Mouse (Mus musculus) midbrain, postnatal 0 days (tissue): ENCODE measurements at regions not wholly inside any gene's neighbourhood (a gene's known extent, or its start where the extent isn't known, plus 50 kb on each side); places are given as distances from the start of the nearest gene placed in this dataset.

Source experiments
- ATAC-seq: fragments of 200-750 bp; cut with Nextera tagmentation; 2 replicates; pipeline ENCODE4 v1.8.0; 2017; ENCODE audit warnings: moderate number of reproducible peaks, mild to moderate bottlenecking, moderate TSS enrichment, moderate library complexity; ENCODE audit not compliant: low FRiP score
- DNase-seq: peaks from one replicate; pipeline ENCODE4 v3.0.0-alpha.2; 2015; ENCODE audit warnings: low spot score
- H3K27ac ChIP-seq: fragments of 300-500 bp; sonication (generic); 2 replicates; pipeline ENCODE4 v1.5.1; 2014; ENCODE audit warnings: low read depth, mild to moderate bottlenecking, low read length, mixed read lengths
- H3K27me3 ChIP-seq: fragments of 300-500 bp; sonication (generic); 2 replicates; pipeline ENCODE4 v1.6.1; 2014; ENCODE audit warnings: low read length, control low read depth, mixed read lengths; ENCODE audit not compliant: insufficient read depth
- H3K36me3 ChIP-seq: fragments of 300-500 bp; sonication (generic); 2 replicates; pipeline ENCODE4 v1.6.1; 2014; ENCODE audit warnings: low read length, control low read depth, mixed read lengths; ENCODE audit not compliant: insufficient read depth
- H3K4me1 ChIP-seq: fragments of 300-500 bp; sonication (generic); 2 replicates; pipeline ENCODE4 v1.6.1; 2014; ENCODE audit warnings: mild to moderate bottlenecking, control low read depth, antibody characterized with exemption, low read length, mixed read lengths; ENCODE audit not compliant: insufficient read depth
- H3K4me2 ChIP-seq: fragments of 300-500 bp; sonication (generic); 2 replicates; pipeline ENCODE4 v1.6.1; 2014; ENCODE audit warnings: low read depth, mild to moderate bottlenecking, low read length, mixed read lengths; ENCODE audit not compliant: poor library complexity, severe bottlenecking
- H3K4me3 ChIP-seq: fragments of 300-500 bp; sonication (generic); 2 replicates; pipeline ENCODE4 v1.5.1; 2014; ENCODE audit warnings: low read depth, mild to moderate bottlenecking, low read length, moderate library complexity
- H3K9ac ChIP-seq: fragments of 300-500 bp; sonication (generic); replicated peaks from 2 replicates; pipeline ENCODE4 v1.6.1; 2014; ENCODE audit warnings: mild to moderate bottlenecking, low read length, moderate library complexity, mixed read lengths; ENCODE audit not compliant: poor library complexity, severe bottlenecking
- H3K9me3 ChIP-seq: fragments of 300-500 bp; sonication (generic); 2 replicates; pipeline ENCODE4 v1.6.1; 2016; ENCODE audit warnings: low read length, control low read depth
- CTCF ChIP-seq: IDR thresholded peaks from 2 replicates; pipeline ENCODE4 v1.5.1; 2016; ENCODE audit warnings: antibody characterized with exemption, mild to moderate bottlenecking
- WGBS: fragments of 180-500 bp; shearing (Covaris S2); extraction: QIAGEN DNeasy Blood & Tissue Kit; methylation state at CpG from one replicate; pipeline ENCODE4 v1.1.7; 2014; 5-methylcytosine and 5-hydroxymethylcytosine counted together

DNA sequence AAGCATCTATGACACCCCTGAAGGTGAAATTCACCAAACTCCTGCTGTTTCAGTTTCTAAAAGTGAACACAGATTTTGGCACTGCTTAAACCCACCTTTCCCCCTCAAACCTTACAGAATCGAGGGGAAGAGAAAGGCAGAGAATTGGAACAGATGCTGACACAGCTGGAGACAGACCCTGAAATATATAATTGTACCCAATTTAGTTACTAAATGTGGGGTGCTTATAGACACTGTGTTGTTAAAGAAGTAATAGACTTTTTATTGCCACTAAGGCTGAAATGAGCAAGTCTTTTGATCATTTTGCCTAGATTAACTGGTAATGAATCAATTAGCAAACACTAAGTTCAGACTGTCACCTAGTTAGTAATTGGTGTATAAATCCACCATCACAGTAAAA lies 341.8 kb upstream of the Fam98a start:
- ATAC-seq (no peak), DNase-seq (no peak)
- no peaks in the 10 kb centered on the region for H3K27me3 ChIP-seq
- H3K9ac ChIP-seq, result no peak overlapping the region
- no peak overlapping the region for H3K27ac ChIP-seq
- H3K4me3 ChIP-seq, result no peak overlapping the region
- H3K36me3 ChIP-seq, result no peaks in the 10 kb centered on the region
- no peak overlapping the region for H3K4me2 ChIP-seq
- H3K4me1 ChIP-seq, result no peaks in the 10 kb centered on the region
- WGBS, result 47% methylated on average over 1 of the region's 1 CpGs
- no peak for TF ChIP-seq CTCF
- H3K9me3 ChIP-seq, result no peaks in the 10 kb centered on the region

DNA sequence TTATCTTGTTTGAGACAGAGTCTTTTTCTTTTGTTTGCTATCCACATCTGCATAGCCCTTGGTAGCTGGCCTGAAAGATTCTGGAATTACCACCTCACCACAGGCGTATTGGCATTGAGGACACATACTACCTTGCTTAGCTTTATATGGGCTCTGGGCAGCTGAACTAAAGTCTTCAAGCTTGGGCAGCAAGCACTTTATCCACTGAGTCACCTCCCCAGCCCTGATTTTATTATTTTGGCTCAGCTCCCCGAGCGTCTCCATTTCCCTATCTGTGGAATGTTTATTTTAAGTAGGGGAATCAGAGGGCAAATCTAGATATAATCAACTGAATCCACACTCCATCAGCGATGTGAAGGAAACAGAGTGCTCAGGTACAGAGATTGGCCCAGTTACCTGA lies 340.4 kb upstream of the Fam98a start:
- H3K9ac ChIP-seq, result no peak overlapping the region
- no peak overlapping the region for H3K27ac ChIP-seq
- 88% methylated on average over 4 of the region's 4 CpGs for WGBS
- H3K27me3 ChIP-seq, result no peaks in the 10 kb centered on the region
- no peak for TF ChIP-seq CTCF
- ATAC-seq (no peak), DNase-seq (no peak)
- no peaks in the 10 kb centered on the region for H3K9me3 ChIP-seq
- no peak overlapping the region for H3K4me2 ChIP-seq
- H3K4me1 ChIP-seq, result no peaks in the 10 kb centered on the region
- H3K36me3 ChIP-seq, result no peaks in the 10 kb centered on the region
- H3K4me3 ChIP-seq, result no peak overlapping the region

- no peaks in the 10 kb centered on the region for H3K36me3 ChIP-seq
- 91% methylated on average over 4 of the region's 4 CpGs for WGBS
- no peak overlapping the region for H3K9ac ChIP-seq
- H3K4me2 ChIP-seq, result no peak overlapping the region
- ATAC-seq, result no peak
- no peak for TF ChIP-seq CTCF
- no peak overlapping the region for H3K27ac ChIP-seq
- DNase-seq, result no peak
- H3K4me3 ChIP-seq, result no peak overlapping the region
- no peaks in the 10 kb centered on the region for H3K4me1 ChIP-seq
- no peaks in the 10 kb centered on the region for H3K27me3 ChIP-seq
- H3K9me3 ChIP-seq, result no peaks in the 10 kb centered on the region
These were observed 339.8 kb upstream of the Fam98a start for GRCm38 (mm10) chr17:75891564-75891963.

DNA sequence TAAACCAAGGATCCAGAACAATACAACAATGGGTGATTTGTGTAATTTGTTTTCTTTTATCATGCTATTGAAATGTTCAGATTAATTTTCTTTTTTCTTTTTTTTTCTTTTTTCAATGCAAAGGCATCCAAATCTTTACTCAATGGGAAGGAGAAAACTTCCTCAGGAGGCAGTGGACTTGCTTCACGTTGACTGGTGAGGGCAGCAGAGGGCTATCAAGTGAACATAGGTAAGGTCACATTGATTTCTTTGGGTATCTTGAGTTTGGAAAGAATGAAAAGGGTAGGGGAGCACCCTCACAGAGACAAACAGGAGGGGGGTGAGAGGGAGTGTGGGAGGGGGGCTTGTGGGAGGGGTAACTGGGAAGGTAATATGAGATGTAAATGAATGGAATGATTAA lies 326.1 kb upstream of the Fam98a start:
- Histone ChIP-seq H3K9ac (no peak overlapping the region), H3K27me3 (no peaks in the 10 kb centered on the region), H3K27ac (no peak overlapping the region), H3K36me3 (no peaks in the 10 kb centered on the region), H3K4me1 (no peaks in the 10 kb centered on the region), H3K4me3 (no peak overlapping the region), H3K9me3 (no peaks in the 10 kb centered on the region), H3K4me2 (no peak overlapping the region)
- no peak for ATAC-seq
- 25% methylated on average over 1 of the region's 1 CpGs for WGBS
- TF ChIP-seq CTCF, result peak; percentile 72
- peak; percentile 37 for DNase-seq

DNA sequence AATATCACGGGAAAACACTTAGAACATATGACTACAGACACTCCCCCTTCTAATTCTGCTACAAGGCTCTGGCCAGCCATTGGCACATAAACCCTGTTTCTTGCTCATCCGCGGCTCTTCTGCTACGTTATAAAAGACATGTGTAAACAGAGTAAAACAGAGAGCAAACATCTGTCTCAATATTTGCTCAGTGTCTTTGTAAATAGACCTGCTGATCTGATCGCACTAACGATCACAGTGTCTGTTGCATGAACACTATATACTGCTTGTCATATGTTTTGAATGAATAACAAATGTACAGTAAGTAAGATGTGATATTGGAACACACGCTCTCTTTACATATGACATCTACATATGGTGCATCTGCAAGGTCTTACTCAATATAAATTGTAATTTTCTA lies 325.1 kb upstream of the Fam98a start:
- no peak overlapping the region for H3K9ac ChIP-seq
- no peaks in the 10 kb centered on the region for H3K36me3 ChIP-seq
- no peaks in the 10 kb centered on the region for H3K27me3 ChIP-seq
- no peak overlapping the region for H3K27ac ChIP-seq
- H3K9me3 ChIP-seq, result no peaks in the 10 kb centered on the region
- H3K4me3 ChIP-seq, result no peak overlapping the region
- no peak for DNase-seq
- no peak for ATAC-seq
- 84% methylated on average over 7 of the region's 7 CpGs for WGBS
- H3K4me1 ChIP-seq, result no peaks in the 10 kb centered on the region
- H3K4me2 ChIP-seq, result no peak overlapping the region
- no peak for TF ChIP-seq CTCF

GRCm38 (mm10) chr17:75874535-75874934 lies 322.8 kb upstream of the Fam98a start:
- H3K9ac ChIP-seq, result no peak overlapping the region
- no peaks in the 10 kb centered on the region for H3K4me1 ChIP-seq
- WGBS, result 91% methylated on average over 6 of the region's 6 CpGs
- H3K9me3 ChIP-seq, result no peaks in the 10 kb centered on the region
- no peak overlapping the region for H3K27ac ChIP-seq
- TF ChIP-seq CTCF, result no peak
- no peak for DNase-seq
- H3K27me3 ChIP-seq, result no peaks in the 10 kb centered on the region
- H3K4me3 ChIP-seq, result no peak overlapping the region
- no peak for ATAC-seq
- no peak overlapping the region for H3K4me2 ChIP-seq
- H3K36me3 ChIP-seq, result no peaks in the 10 kb centered on the region

DNA sequence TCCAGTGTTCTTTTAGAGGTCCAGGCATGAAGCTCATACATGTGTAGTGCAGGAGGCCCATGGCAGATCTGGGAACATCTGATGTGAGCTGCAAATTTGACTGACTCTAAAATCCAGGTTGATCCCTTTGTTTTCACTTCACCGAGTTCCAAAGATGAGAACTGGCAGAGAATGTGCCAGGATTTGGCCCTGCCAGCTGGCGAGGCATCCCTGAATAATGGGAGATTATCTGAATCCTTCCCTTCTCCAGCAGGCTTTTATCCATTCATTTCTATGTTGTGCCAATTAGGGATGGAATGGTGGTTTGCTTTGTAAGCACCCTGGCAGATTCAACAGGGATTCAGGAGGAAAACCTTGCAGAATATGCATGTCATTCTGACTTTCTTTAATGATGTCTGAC lies 318.7 kb upstream of the Fam98a start:
- WGBS, result 20% methylated on average over 2 of the region's 2 CpGs
- Histone ChIP-seq H3K4me1 (no peaks in the 10 kb centered on the region), H3K9ac (no peak overlapping the region), H3K4me3 (no peak overlapping the region), H3K36me3 (no peaks in the 10 kb centered on the region), H3K4me2 (no peak overlapping the region), H3K27me3 (no peaks in the 10 kb centered on the region), H3K27ac (no peak overlapping the region), H3K9me3 (no peaks in the 10 kb centered on the region)
- ATAC-seq (no peak), DNase-seq (peak; percentile 82)
- no peak for TF ChIP-seq CTCF
